Mouse (Mus musculus): ENCODE results near the gene Usp42. TPM values are rescaled to one million over a fixed set of nuclear protein-coding genes. Genes with fewer than 3 reads are reported as not detected.

Usp42 gene
- polyA plus RNA-seq, 1 experiment from 2014 or later, result 33.5 TPM

- Histone ChIP-seq H3K9ac (ENCODE audit: low read length) (no peak overlapping the region), H3K4me1 (ENCODE audit: control insufficient read depth, insufficient read depth, low read length) (peaks cover 23% of the 10 kb centered on the region), H3K9me3 (ENCODE audit: control insufficient read depth, low read length) (no peaks in the 10 kb centered on the region), H3K27me3 (ENCODE audit: control insufficient read depth, insufficient read depth, low read length) (no peaks in the 10 kb centered on the region), H3K27ac (replicated peaks; ENCODE audit: low read depth, low read length) (no peak overlapping the region), H3K4me3 (ENCODE audit: low read depth, low read length) (no peak overlapping the region), H3K36me3 (ENCODE audit: control insufficient read depth, insufficient read depth, low read length) (no peaks in the 10 kb centered on the region), H3K4me2 (ENCODE audit: low read depth, severe bottlenecking) (no peak overlapping the region)
- ATAC-seq (ENCODE audit: insufficient number of reproducible peaks, low FRiP score, low TSS enrichment, low read depth) (no peak), DNase-seq (ENCODE audit: low spot score) (no peak)
- WGBS, result 77% methylated on average over 6 of the region's 6 CpGs
Measured at GRCm38 (mm10) chr5:143679654-143680053, 52.4 kb downstream of the Usp42 start.

GRCm38 (mm10) chr5:143678634-143679271 is 53.3 kb downstream of the Usp42 start:
- ATAC-seq (ENCODE audit: insufficient number of reproducible peaks, low FRiP score, low TSS enrichment, low read depth), result peak; percentile 51; the same call in 1 of the 2 replicates
- Histone ChIP-seq H3K36me3 (ENCODE audit: control insufficient read depth, insufficient read depth, low read length) (no peaks in the 10 kb centered on the region), H3K4me1 (ENCODE audit: control insufficient read depth, insufficient read depth, low read length) (peaks cover 21% of the 10 kb centered on the region), H3K4me3 (ENCODE audit: low read depth, low read length) (no peak overlapping the region), H3K27ac (replicated peaks; ENCODE audit: low read depth, low read length) (no peak overlapping the region; the same call in 1 of the 2 replicates), H3K9me3 (ENCODE audit: control insufficient read depth, low read length) (no peaks in the 10 kb centered on the region), H3K9ac (ENCODE audit: low read length) (no peak overlapping the region), H3K27me3 (ENCODE audit: control insufficient read depth, insufficient read depth, low read length) (no peaks in the 10 kb centered on the region), H3K4me2 (ENCODE audit: low read depth, severe bottlenecking) (no peak overlapping the region)
- DNase-seq (ENCODE audit: low spot score), result peak; percentile 33
- WGBS, result 59% methylated on average over 6 of the region's 6 CpGs

- Histone ChIP-seq H3K36me3 (ENCODE audit: control insufficient read depth, insufficient read depth, low read length) (no peaks in the 10 kb centered on the region), H3K27ac (replicated peaks; ENCODE audit: low read depth, low read length) (no peak overlapping the region), H3K9ac (ENCODE audit: low read length) (no peak overlapping the region), H3K4me1 (ENCODE audit: control insufficient read depth, insufficient read depth, low read length) (peaks cover 12% of the 10 kb centered on the region; the same call in 1 of the 2 replicates), H3K4me3 (ENCODE audit: low read depth, low read length) (no peak overlapping the region), H3K9me3 (ENCODE audit: control insufficient read depth, low read length) (no peaks in the 10 kb centered on the region), H3K4me2 (ENCODE audit: low read depth, severe bottlenecking) (no peak overlapping the region), H3K27me3 (ENCODE audit: control insufficient read depth, insufficient read depth, low read length) (no peaks in the 10 kb centered on the region)
- no peak for DNase-seq (ENCODE audit: low spot score)
- WGBS, result 92% methylated on average over 4 of the region's 4 CpGs
- ATAC-seq (ENCODE audit: insufficient number of reproducible peaks, low FRiP score, low TSS enrichment, low read depth), result no peak
Measured at GRCm38 (mm10) chr5:143677363-143677762, 54.7 kb downstream of the Usp42 start.

GRCm38 (mm10) chr5:143676218-143676985 is 55.7 kb downstream of the Usp42 start:
- H3K27me3 ChIP-seq (ENCODE audit: control insufficient read depth, insufficient read depth, low read length), result no peaks in the 10 kb centered on the region
- H3K27ac ChIP-seq (replicated peaks; ENCODE audit: low read depth, low read length), result 0 out of 2 replicates have a peak overlapping the region, but pooled peaks have one; percentile 1
- ATAC-seq (ENCODE audit: insufficient number of reproducible peaks, low FRiP score, low TSS enrichment, low read depth) (no peak), DNase-seq (ENCODE audit: low spot score) (no peak)
- H3K9me3 ChIP-seq (ENCODE audit: control insufficient read depth, low read length), result no peaks in the 10 kb centered on the region
- 77% methylated on average over 5 of the region's 5 CpGs for WGBS
- peaks cover 12% of the 10 kb centered on the region; the same call in 1 of the 2 replicates for H3K4me1 ChIP-seq (ENCODE audit: control insufficient read depth, insufficient read depth, low read length)
- no peak overlapping the region for H3K9ac ChIP-seq (ENCODE audit: low read length)
- no peaks in the 10 kb centered on the region for H3K36me3 ChIP-seq (ENCODE audit: control insufficient read depth, insufficient read depth, low read length)
- H3K4me3 ChIP-seq (ENCODE audit: low read depth, low read length), result no peak overlapping the region
- H3K4me2 ChIP-seq (ENCODE audit: low read depth, severe bottlenecking), result no peak overlapping the region

GRCm38 (mm10) chr5:143674576-143674975 is 57.5 kb downstream of the Usp42 start:
- Histone ChIP-seq H3K9ac (ENCODE audit: low read length) (no peak overlapping the region), H3K4me1 (ENCODE audit: control insufficient read depth, insufficient read depth, low read length) (0 out of 2 replicates have a peak, but pooled peaks cover 12% of the 10 kb centered on the region), H3K4me3 (ENCODE audit: low read depth, low read length) (no peak overlapping the region), H3K36me3 (ENCODE audit: control insufficient read depth, insufficient read depth, low read length) (no peaks in the 10 kb centered on the region), H3K4me2 (ENCODE audit: low read depth, severe bottlenecking) (no peak overlapping the region), H3K27me3 (ENCODE audit: control insufficient read depth, insufficient read depth, low read length) (no peaks in the 10 kb centered on the region), H3K27ac (replicated peaks; ENCODE audit: low read depth, low read length) (no peak overlapping the region), H3K9me3 (ENCODE audit: control insufficient read depth, low read length) (no peaks in the 10 kb centered on the region)
- ATAC-seq (ENCODE audit: insufficient number of reproducible peaks, low FRiP score, low TSS enrichment, low read depth), result no peak
- no peak for DNase-seq (ENCODE audit: low spot score)
- WGBS, result 84% methylated on average over 5 of the region's 5 CpGs

- H3K4me1 ChIP-seq (ENCODE audit: control insufficient read depth, insufficient read depth, low read length), result no peaks in the 10 kb centered on the region
- DNase-seq (ENCODE audit: low spot score), result no peak
- H3K4me2 ChIP-seq (ENCODE audit: low read depth, severe bottlenecking), result no peak overlapping the region
- H3K4me3 ChIP-seq (ENCODE audit: low read depth, low read length), result no peak overlapping the region
- no peak for ATAC-seq (ENCODE audit: insufficient number of reproducible peaks, low FRiP score, low TSS enrichment, low read depth)
- no peaks in the 10 kb centered on the region for H3K9me3 ChIP-seq (ENCODE audit: control insufficient read depth, low read length)
- no peaks in the 10 kb centered on the region for H3K36me3 ChIP-seq (ENCODE audit: control insufficient read depth, insufficient read depth, low read length)
- H3K27ac ChIP-seq (replicated peaks; ENCODE audit: low read depth, low read length), result no peak overlapping the region
- WGBS, result 86% methylated on average over 6 of the region's 6 CpGs
- no peaks in the 10 kb centered on the region for H3K27me3 ChIP-seq (ENCODE audit: control insufficient read depth, insufficient read depth, low read length)
- no peak overlapping the region for H3K9ac ChIP-seq (ENCODE audit: low read length)
Measured at GRCm38 (mm10) chr5:143670740-143671415, 61.2 kb downstream of the Usp42 start.

GRCm38 (mm10) chr5:143669839-143670238 is 62.2 kb downstream of the Usp42 start:
- Histone ChIP-seq H3K27ac (replicated peaks; ENCODE audit: low read depth, low read length) (no peak overlapping the region), H3K4me2 (ENCODE audit: low read depth, severe bottlenecking) (no peak overlapping the region), H3K9ac (ENCODE audit: low read length) (no peak overlapping the region), H3K27me3 (ENCODE audit: control insufficient read depth, insufficient read depth, low read length) (no peaks in the 10 kb centered on the region), H3K4me1 (ENCODE audit: control insufficient read depth, insufficient read depth, low read length) (no peaks in the 10 kb centered on the region), H3K36me3 (ENCODE audit: control insufficient read depth, insufficient read depth, low read length) (no peaks in the 10 kb centered on the region), H3K4me3 (ENCODE audit: low read depth, low read length) (no peak overlapping the region), H3K9me3 (ENCODE audit: control insufficient read depth, low read length) (no peaks in the 10 kb centered on the region)
- WGBS, result 72% methylated on average over 2 of the region's 2 CpGs
- no peak for DNase-seq (ENCODE audit: low spot score)
- no peak for ATAC-seq (ENCODE audit: insufficient number of reproducible peaks, low FRiP score, low TSS enrichment, low read depth)

GRCm38 (mm10) chr5:143669393-143669792 is 62.7 kb downstream of the Usp42 start:
- no peak overlapping the region for H3K4me3 ChIP-seq (ENCODE audit: low read depth, low read length)
- no peak overlapping the region for H3K4me2 ChIP-seq (ENCODE audit: low read depth, severe bottlenecking)
- H3K27me3 ChIP-seq (ENCODE audit: control insufficient read depth, insufficient read depth, low read length), result no peaks in the 10 kb centered on the region
- H3K4me1 ChIP-seq (ENCODE audit: control insufficient read depth, insufficient read depth, low read length), result no peaks in the 10 kb centered on the region
- DNase-seq (ENCODE audit: low spot score) (no peak), ATAC-seq (ENCODE audit: insufficient number of reproducible peaks, low FRiP score, low TSS enrichment, low read depth) (no peak)
- WGBS, result 49% methylated on average over 2 of the region's 2 CpGs
- H3K27ac ChIP-seq (replicated peaks; ENCODE audit: low read depth, low read length), result no peak overlapping the region
- no peaks in the 10 kb centered on the region for H3K9me3 ChIP-seq (ENCODE audit: control insufficient read depth, low read length)
- no peaks in the 10 kb centered on the region for H3K36me3 ChIP-seq (ENCODE audit: control insufficient read depth, insufficient read depth, low read length)
- H3K9ac ChIP-seq (ENCODE audit: low read length), result no peak overlapping the region
